Mouse (Mus musculus): ENCODE data around the gene Taldo1. TPM values are rescaled to one million over a fixed set of nuclear protein-coding genes. Genes with fewer than 3 reads are reported as not detected.

The Taldo1 gene
- polyA plus RNA-seq (2012; ENCODE audit: low replicate concordance): 33.5 and 307 TPM in 2 replicates

DNA sequence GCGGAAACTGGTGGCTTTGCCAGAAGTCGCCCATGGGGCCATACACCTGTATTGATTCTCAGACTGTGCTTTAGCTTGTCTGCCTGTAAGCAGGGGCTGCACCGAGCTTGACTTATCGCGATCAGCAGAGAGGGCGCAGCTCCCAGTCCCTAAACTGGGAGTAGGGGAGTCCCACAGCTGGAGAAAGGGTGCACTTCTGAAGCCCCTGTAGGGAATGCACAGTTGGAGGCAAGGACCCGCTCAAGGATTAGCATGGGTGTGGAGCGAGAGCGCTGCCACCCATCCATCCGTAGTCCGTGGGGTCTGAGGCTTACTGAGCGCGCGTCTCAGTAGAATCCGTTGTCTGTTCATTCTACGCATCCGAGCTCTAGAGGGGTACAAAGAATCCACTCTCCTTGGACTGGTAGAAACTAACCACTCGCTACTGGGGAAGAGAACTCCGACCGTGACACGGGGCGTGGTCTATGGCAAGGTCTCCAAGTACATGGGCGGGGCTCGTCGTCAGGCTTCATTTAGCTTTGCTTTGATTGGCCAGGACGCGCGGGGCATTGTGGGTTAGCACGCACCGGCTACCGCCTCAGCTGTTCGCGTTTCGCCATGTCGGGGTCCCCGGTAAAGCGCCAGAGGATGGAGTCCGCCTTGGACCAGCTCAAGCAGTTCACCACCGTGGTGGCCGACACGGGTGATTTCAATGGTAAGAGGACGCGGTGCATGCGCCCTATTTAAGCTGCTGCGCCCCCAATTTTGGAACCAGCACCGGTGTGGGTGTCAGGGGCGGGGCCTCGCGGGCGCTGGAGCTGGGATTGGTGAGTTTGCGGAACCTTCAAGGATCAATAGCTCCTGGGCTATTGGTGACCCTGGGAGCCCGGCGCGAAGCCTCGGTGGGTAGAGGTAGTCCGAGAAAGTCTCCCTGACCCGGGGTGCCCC, at the start of gene Taldo1:
TSS of gene Taldo1 (plus strand) at position 575 of the 927 bp plus-strand sequence.

DNA sequence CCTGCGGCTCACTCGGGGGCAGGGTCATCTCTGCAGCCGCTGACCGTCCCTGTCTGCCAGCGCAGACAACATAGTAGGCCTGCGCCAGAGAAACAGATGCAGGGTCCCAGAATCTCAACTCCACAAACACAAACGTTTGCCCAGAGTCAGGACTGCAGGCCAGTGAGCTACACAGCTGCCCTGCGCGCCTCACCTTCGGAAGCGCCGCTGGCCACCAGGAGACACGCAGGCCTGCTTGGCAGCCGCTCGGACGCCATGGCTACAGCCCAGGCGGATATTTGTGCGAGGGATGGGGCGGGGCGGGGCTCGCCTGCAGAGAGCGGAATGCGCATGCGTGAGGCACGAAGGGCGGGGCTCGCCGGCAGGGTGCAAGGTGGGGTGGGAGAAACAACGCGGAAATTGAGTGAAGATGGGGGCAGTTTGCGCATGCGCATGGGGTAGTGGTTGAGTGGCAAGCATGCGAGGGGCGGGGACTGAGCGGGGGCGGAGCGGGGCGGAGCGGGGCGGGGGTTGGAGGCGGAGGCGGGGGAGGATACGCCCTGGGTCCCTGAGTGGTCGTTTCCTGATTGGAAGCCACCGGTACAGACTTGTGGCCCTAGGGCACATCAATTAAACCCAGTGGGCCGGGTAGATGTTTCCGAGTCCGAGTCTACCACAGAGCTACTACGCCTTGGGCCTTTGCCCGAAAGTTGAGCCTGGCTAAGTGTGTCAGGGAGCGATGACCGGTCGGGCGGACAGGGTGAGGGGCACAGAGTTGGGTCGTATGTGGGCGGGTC, 22.0 kb downstream of the Taldo1 start, which contains the start of gene Gatd1:
TSS of gene Gatd1 (minus strand) at position 328 of the 776 bp plus-strand sequence.

DNA sequence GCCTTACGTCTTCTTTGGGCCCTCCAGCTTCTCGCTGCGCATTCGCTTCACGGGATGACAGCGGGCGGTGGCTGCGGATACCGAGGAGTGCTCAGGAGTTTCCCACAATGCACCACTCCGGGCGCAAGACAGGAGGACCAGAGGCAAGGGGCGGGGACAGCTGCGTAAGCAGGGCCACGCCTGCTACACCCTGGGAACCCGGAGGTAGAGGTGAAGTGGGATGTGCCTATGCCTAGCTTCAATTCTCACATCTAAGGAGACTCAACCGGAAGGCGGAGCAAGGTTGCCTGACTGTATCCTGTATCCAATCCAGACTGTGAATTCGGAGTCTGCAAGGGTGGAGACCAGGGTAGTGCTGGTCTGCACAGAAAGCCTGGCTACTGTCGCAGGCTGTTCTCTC, 37.3 kb downstream of the Taldo1 start, which contains the start of gene Cend1:
TSS of gene Cend1 (minus strand) at position 182 of the 400 bp plus-strand sequence.

DNA sequence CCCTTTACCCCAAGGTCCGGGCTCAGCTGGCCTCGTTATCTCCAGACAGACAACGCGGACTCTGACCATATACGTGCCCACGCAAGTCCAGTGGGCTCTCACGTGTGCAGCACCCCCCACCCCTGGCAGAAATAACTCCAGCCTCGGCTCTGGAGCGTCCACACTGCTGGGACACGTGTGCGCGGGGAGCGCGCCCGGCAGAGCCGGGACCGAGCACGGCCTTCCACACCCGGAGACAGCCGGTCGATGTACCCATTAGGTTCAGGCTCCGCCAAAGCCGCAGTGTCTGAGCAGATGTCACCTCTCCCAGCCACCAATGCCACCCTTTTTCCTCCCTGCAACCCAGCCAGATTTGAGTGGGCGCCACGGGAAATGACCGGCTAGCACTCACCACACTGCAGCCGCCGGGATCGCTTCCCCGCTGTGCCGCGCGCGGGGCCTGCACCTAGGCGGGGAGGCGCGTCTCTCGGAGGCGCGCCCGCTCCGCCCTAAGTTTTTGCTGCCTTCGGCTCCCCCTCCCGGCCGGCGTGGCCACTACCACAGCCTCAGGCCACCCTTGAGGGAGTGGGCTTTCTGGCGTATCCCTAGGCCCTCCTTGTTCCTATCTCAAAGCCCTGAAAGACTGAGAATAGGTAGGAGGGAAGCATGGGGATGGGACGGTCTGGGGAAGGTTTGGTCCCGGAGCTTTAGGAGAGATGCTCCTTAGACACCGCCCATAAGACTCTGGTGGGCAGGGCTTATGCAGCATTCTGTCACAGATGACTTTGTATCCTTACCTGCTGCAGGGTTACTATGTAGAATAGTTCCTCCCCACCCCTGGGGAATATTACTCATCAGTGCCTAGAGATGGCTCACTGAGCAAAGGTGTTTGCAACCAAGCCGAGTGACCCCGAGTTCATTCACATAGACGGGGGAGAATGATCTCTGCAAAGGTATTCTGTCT, 45.5 kb downstream of the Taldo1 start, which contains the start of gene Slc25a22:
TSS of gene Slc25a22 (minus strand) at position 715 of the 943 bp plus-strand sequence.

DNA sequence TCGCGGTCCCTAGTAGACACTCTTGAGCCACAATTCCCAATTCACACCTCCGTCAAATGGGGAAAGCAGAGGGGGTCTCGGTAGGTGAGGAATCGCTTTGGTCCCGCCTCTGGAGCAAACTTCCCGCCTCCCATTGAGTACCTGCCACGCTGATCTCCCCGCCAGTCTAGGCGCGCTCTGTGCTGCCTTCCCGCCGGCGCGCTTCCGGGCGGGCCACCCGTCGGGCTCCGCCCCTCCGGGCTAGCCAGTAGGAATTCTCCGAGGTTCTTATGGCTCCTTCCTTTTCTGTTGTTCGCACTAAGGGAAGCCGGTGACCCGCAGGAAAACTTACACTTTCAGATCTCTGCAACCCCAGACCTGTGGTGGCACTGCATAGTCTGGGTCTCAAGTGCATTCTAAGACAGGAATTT, 51.8 kb downstream of the Taldo1 start, which contains the start of gene Pidd1:
TSS of gene Pidd1 (minus strand) at position 198 of the 410 bp plus-strand sequence.

DNA sequence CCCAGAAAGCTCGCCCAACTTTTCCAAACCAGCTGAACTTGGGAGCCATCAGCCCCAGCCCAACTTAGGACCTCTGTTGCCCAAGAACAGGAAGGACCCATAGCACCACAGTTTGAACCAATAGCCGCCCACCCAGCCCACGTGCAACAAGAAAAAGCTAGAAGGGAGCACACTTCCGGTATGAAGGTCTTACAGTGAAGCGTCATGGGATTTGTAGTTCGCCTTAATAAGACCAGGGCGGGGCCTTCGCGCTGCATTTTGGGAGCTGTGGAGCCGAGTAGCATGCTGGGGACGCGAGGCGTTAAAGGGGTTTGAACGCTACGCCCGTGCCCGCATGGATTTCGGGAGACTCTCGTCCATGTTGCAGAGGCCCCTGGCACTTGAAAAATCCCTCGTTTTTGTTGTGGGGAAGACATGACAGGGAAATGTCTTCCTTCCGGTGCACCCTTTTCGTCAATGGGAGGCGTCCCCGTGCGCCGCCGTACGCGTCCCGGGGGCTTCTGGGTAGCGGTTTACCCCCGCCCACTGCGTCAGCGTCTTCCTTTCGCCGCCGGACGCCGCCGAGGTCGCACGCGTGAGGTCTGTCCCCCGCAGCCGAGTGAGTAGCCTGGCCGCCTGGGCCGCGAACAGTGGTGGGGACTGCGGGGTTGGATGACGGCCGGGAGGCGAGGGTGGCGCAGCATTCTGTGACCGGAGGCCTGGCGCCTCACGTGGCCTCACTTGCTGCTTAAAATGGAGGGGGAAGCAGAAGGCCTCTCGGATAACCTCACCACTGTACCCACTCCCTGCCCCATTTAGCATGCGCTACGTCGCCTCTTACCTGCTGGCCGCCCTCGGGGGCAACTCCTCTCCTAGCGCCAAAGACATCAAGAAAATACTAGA, 55.4 kb downstream of the Taldo1 start, which contains the start of gene Rplp2:
TSS of gene Rplp2 (plus strand) at position 261 of the 882 bp plus-strand sequence.

Other genes with a start within 250 kb of the Taldo1 start
- gene Rnh1, start 219.3 kb upstream of the Taldo1 start, polyA plus RNA-seq (2012; ENCODE audit: low replicate concordance): 9.0 and 40.5 TPM in 2 replicates
- gene Hras, start 198.2 kb upstream of the Taldo1 start, polyA plus RNA-seq (2012; ENCODE audit: low replicate concordance): 32.3 and 36.1 TPM in 2 replicates
- gene Lrrc56, start 198.0 kb upstream of the Taldo1 start, polyA plus RNA-seq (2012; ENCODE audit: low replicate concordance): 13.6 and 20.7 TPM in 2 replicates
- 4.7 and 9.3 TPM in 2 replicates for gene Lmntd2, start 178.1 kb upstream of the Taldo1 start, polyA plus RNA-seq (2012; ENCODE audit: low replicate concordance)
- gene Rassf7, start 176.3 kb upstream of the Taldo1 start, polyA plus RNA-seq (2012; ENCODE audit: low replicate concordance): 18.6 and 26.2 TPM in 2 replicates
- gene Phrf1, start 163.4 kb upstream of the Taldo1 start, polyA plus RNA-seq (2012; ENCODE audit: low replicate concordance): 119 and 133 TPM in 2 replicates
- gene Irf7, start 125.7 kb upstream of the Taldo1 start, polyA plus RNA-seq (2012; ENCODE audit: low replicate concordance): 136 and 455 TPM in 2 replicates
- 0.06 and 0.34 TPM in 2 replicates for gene Cdhr5, start 115.4 kb upstream of the Taldo1 start, polyA plus RNA-seq (2012; ENCODE audit: low replicate concordance)
- 0.21 TPM in 1 of 2 replicates, not detected in the other for gene Sct, start 113.1 kb upstream of the Taldo1 start, polyA plus RNA-seq (2012; ENCODE audit: low replicate concordance)
- 0.11 TPM in 1 of 2 replicates, not detected in the other for gene Drd4, start 100.2 kb upstream of the Taldo1 start, polyA plus RNA-seq (2012; ENCODE audit: low replicate concordance)
- 16.9 and 54.5 TPM in 2 replicates for gene Deaf1, start 64.5 kb upstream of the Taldo1 start, polyA plus RNA-seq (2012; ENCODE audit: low replicate concordance)
- 23.7 and 40.6 TPM in 2 replicates for gene Tmem80, start 64.5 kb upstream of the Taldo1 start, polyA plus RNA-seq (2012; ENCODE audit: low replicate concordance)
- 0.34 and 0.65 TPM in 2 replicates for gene Eps8l2, start 53.3 kb upstream of the Taldo1 start, polyA plus RNA-seq (2012; ENCODE audit: low replicate concordance)
- gene Gatd1, start 21.9 kb downstream of the Taldo1 start, polyA plus RNA-seq (2012; ENCODE audit: low replicate concordance): 9.9 and 18.8 TPM in 2 replicates
- 0.10 TPM in 1 of 2 replicates, not detected in the other for gene Cend1, start 37.3 kb downstream of the Taldo1 start, polyA plus RNA-seq (2012; ENCODE audit: low replicate concordance)
- 66.0 and 111 TPM in 2 replicates for gene Slc25a22, start 45.7 kb downstream of the Taldo1 start, polyA plus RNA-seq (2012; ENCODE audit: low replicate concordance)
- gene Pidd1, start 51.8 kb downstream of the Taldo1 start, polyA plus RNA-seq (2012; ENCODE audit: low replicate concordance): 11.3 and 32.9 TPM in 2 replicates
- gene Rplp2, start 55.2 kb downstream of the Taldo1 start, polyA plus RNA-seq (2012; ENCODE audit: low replicate concordance): 3,922 and 5,182 TPM in 2 replicates
- gene Pnpla2, start 63.0 kb downstream of the Taldo1 start, polyA plus RNA-seq (2012; ENCODE audit: low replicate concordance): 122 and 166 TPM in 2 replicates
- gene Cracr2b, start 68.9 kb downstream of the Taldo1 start, polyA plus RNA-seq (2012; ENCODE audit: low replicate concordance): 4.4 and 5.5 TPM in 2 replicates
- 7.4 and 23.0 TPM in 2 replicates for gene Cd151, start 75.2 kb downstream of the Taldo1 start, polyA plus RNA-seq (2012; ENCODE audit: low replicate concordance)
- gene Polr2l, start 82.9 kb downstream of the Taldo1 start, polyA plus RNA-seq (2012; ENCODE audit: low replicate concordance): 22.1 and 24.5 TPM in 2 replicates
- gene Tspan4, start 83.0 kb downstream of the Taldo1 start, polyA plus RNA-seq (2012; ENCODE audit: low replicate concordance): 5.9 and 14.9 TPM in 2 replicates
- 11.4 and 11.9 TPM in 2 replicates for gene Chid1, start 147.7 kb downstream of the Taldo1 start, polyA plus RNA-seq (2012; ENCODE audit: low replicate concordance)
- 28.5 and 29.5 TPM in 2 replicates for gene Ap2a2, start 170.0 kb downstream of the Taldo1 start, polyA plus RNA-seq (2012; ENCODE audit: low replicate concordance)